Mouse (Mus musculus) thymus, adult 2 months (tissue): Measurements from ENCODE around the gene Gm4969.

Experiments used
- CTCF ChIP-seq: fragments of 200-500 bp; IDR thresholded peaks from 2 replicates; pipeline ENCODE4 v1.5.1; 2012; ENCODE audit warnings: mild to moderate bottlenecking, control low read depth, low read length, moderate library complexity, borderline replicate concordance; ENCODE audit not compliant: control insufficient read depth, poor library complexity, insufficient read depth; ENCODE audit errors: extremely low read depth
- POLR2A ChIP-seq: fragments of 200-500 bp; IDR thresholded peaks from 2 replicates; pipeline ENCODE4 v1.6.1; 2012; ENCODE audit warnings: mild to moderate bottlenecking, low read length, control low read depth, moderate library complexity; ENCODE audit not compliant: control insufficient read depth, poor library complexity, insufficient read depth; ENCODE audit errors: extremely low read depth

GRCm38 (mm10) chr7:19157160-19157800 lies 39.1 kb upstream of the Gm4969 start:
- TF ChIP-seq POLR2A (peak; percentile 59), CTCF (peak; percentile 98)
